Mouse (Mus musculus): Measurements from ENCODE around the gene Zfyve26. TPM values are rescaled to one million over a fixed set of nuclear protein-coding genes. Genes with fewer than 3 reads are reported as not detected.
"Not testable (repeated sequence)": the region's sequence is repeated elsewhere in the genome, so short reads cannot be mapped to it uniquely, and the experiment has no call there.

Zfyve26 gene
- polyA plus RNA-seq, 1 experiment from 2014 or later, result 6.3 TPM

GRCm38 (mm10) chr12:79197105-79197504 lies 99.0 kb downstream of the Zfyve26 start:
- Histone ChIP-seq H3K36me3 (no peaks in the 10 kb centered on the region), H3K27ac (no peak overlapping the region), H3K4me3 (replicated peaks) (no peak overlapping the region), H3K9ac (no peak overlapping the region), H3K4me1 (replicated peaks) (peaks cover under 1% of the 10 kb centered on the region), H3K9me3 (replicated peaks) (no peaks in the 10 kb centered on the region), H3K4me2 (no peak overlapping the region), H3K27me3 (no peaks in the 10 kb centered on the region)
- ATAC-seq (ENCODE audit: low read depth), result no peak
- 60% methylated on average over 5 of the region's 5 CpGs for WGBS (ENCODE audit: insufficient replicate concordance)
- DNase-seq, result no peak

GRCm38 (mm10) chr12:79193441-79193840 lies 102.7 kb downstream of the Zfyve26 start:
- no peak overlapping the region for H3K27ac ChIP-seq
- no peak overlapping the region for H3K9ac ChIP-seq
- 0% methylated on average over 3 of the region's 3 CpGs for WGBS (ENCODE audit: insufficient replicate concordance)
- ATAC-seq (ENCODE audit: low read depth), result no peak
- no peaks in the 10 kb centered on the region for H3K9me3 ChIP-seq (replicated peaks)
- peak; percentile 52 for DNase-seq
- H3K4me1 ChIP-seq (replicated peaks), result peaks cover 17% of the 10 kb centered on the region
- peaks cover 6% of the 10 kb centered on the region; the same call in 1 of the 2 replicates for H3K36me3 ChIP-seq
- no peak overlapping the region for H3K4me2 ChIP-seq
- H3K4me3 ChIP-seq (replicated peaks), result no peak overlapping the region
- H3K27me3 ChIP-seq, result no peaks in the 10 kb centered on the region

GRCm38 (mm10) chr12:79192193-79192592 lies 103.9 kb downstream of the Zfyve26 start, which contains the start of gene Rdh11:
Gene Rdh11, minus strand, starts transcription at chr12:79192293.
- Histone ChIP-seq H3K4me2 (peak within 1 kb of the TSS; percentile 81), H3K27me3 (no peaks in the 10 kb centered on the region), H3K36me3 (peaks cover 19% of the 10 kb centered on the region), H3K9me3 (replicated peaks) (no peaks in the 10 kb centered on the region), H3K27ac (peak within 1 kb of the TSS; percentile 75), H3K4me3 (replicated peaks) (peak within 1 kb of the TSS; percentile 75), H3K4me1 (replicated peaks) (peaks cover 17% of the 10 kb centered on the region), H3K9ac (peak within 1 kb of the TSS; percentile 77)
- 63% methylated on average over 6 of the region's 6 CpGs for WGBS (ENCODE audit: insufficient replicate concordance)
- DNase-seq, result no peak
- ATAC-seq (ENCODE audit: low read depth), result no peak

DNA sequence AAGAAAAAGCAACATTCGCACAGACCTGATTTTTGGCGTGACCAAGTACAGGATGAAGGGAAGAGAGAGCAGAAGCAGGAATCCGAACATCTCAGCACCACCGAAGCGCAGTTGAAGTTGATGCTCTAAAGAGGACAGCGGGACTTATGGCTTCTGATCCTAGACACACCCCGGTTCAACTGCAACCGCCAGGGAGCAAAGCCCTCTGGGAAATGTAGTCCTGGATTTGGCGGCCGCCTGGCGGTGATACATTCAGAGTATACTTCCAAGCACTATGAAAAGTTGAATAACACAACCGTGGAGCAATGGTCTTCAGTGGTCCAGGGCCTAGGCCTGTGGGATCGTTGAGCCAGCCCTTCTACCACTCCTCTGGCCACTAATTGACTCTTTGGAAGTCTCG lies 104.4 kb downstream of the Zfyve26 start:
- H3K9me3 ChIP-seq (replicated peaks), result no peaks in the 10 kb centered on the region
- H3K36me3 ChIP-seq, result peaks cover 24% of the 10 kb centered on the region
- peak overlapping the region; percentile 77 for H3K9ac ChIP-seq
- peak; percentile 72 for DNase-seq
- peaks cover 17% of the 10 kb centered on the region for H3K4me1 ChIP-seq (replicated peaks)
- 4% methylated on average over 14 of the region's 14 CpGs for WGBS (ENCODE audit: insufficient replicate concordance)
- peak overlapping the region; percentile 75 for H3K4me3 ChIP-seq (replicated peaks)
- peak; percentile 76 for ATAC-seq (ENCODE audit: low read depth)
- no peaks in the 10 kb centered on the region for H3K27me3 ChIP-seq
- H3K4me2 ChIP-seq, result peak overlapping the region; percentile 81
- peak overlapping the region; percentile 75 for H3K27ac ChIP-seq

- under 1% methylated on average over 18 of the region's 18 CpGs for WGBS (ENCODE audit: insufficient replicate concordance)
These were observed 105.0 kb downstream of the Zfyve26 start for GRCm38 (mm10) chr12:79190931-79191673.

DNA sequence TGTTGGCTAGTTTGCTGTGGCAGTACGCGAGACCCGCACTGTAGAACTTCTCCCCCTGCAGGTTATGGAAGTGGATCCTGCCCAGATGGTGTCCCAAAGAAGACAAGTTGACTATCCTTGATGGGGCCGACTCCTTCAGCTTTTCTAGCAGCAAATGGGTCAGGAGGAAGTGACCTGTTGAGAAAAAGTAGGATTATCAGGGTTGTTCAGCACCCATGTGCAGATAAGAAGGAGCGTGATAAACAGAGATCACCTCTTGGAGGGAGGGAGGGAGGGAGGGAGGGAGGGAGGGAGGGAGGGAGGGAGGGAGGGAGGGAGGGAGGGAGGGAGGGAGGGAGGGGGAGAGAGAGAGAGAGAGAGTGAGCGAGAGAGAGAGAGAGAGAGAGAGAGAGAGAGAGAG lies 110.9 kb downstream of the Zfyve26 start:
- not testable (repeated sequence) for H3K27me3 ChIP-seq; H3K9me3 ChIP-seq (replicated peaks); H3K27ac ChIP-seq; H3K4me3 ChIP-seq (replicated peaks); H3K4me2 ChIP-seq; H3K9ac ChIP-seq; ATAC-seq (ENCODE audit: low read depth); DNase-seq
- 77% methylated on average over 4 of the region's 6 CpGs for WGBS (ENCODE audit: insufficient replicate concordance)
- H3K4me1 ChIP-seq (replicated peaks), result peaks cover 16% of the 10 kb centered on the region
- H3K36me3 ChIP-seq, result peaks cover 82% of the 10 kb centered on the region

More at GRCm38 (mm10) chr12:79190931-79191673, 105.0 kb downstream of the Zfyve26 start:
- peaks cover 17% of the 10 kb centered on the region for H3K4me1 ChIP-seq (replicated peaks)
- no peaks in the 10 kb centered on the region for H3K27me3 ChIP-seq
- H3K4me3 ChIP-seq (replicated peaks), result peak overlapping the region; percentile 75
- DNase-seq, result peak; percentile 83
- peak overlapping the region; percentile 77 for H3K9ac ChIP-seq
- no peaks in the 10 kb centered on the region for H3K9me3 ChIP-seq (replicated peaks)
- H3K4me2 ChIP-seq, result peak overlapping the region; percentile 81
- H3K36me3 ChIP-seq, result peaks cover 30% of the 10 kb centered on the region
- peak; percentile 97 for ATAC-seq (ENCODE audit: low read depth)
- peak overlapping the region; percentile 75 for H3K27ac ChIP-seq

Other genes starting within 250 kb of the Zfyve26 start
- 6.6 and 7.2 TPM in 2 replicates for gene Pigh, start 206.7 kb downstream of the Zfyve26 start, polyA plus RNA-seq (2015; fragmentation: Nextera tagmentation; extraction: Ambion mirVana)
- gene Arg2, start 165.5 kb downstream of the Zfyve26 start, polyA plus RNA-seq (2015; fragmentation: Nextera tagmentation; extraction: Ambion mirVana), result 0.14 TPM in 1 of 2 replicates, not detected in the other
- gene Vti1b, start 123.6 kb downstream of the Zfyve26 start, polyA plus RNA-seq (2015; fragmentation: Nextera tagmentation; extraction: Ambion mirVana), result 49.6 and 52.5 TPM in 2 replicates
- 16.6 and 20.8 TPM in 2 replicates for gene Rdh11, start 104.0 kb downstream of the Zfyve26 start, polyA plus RNA-seq (2015; fragmentation: Nextera tagmentation; extraction: Ambion mirVana)
- 0.28 and 0.49 TPM in 2 replicates for gene Rdh12, start 87.4 kb downstream of the Zfyve26 start, polyA plus RNA-seq (2015; fragmentation: Nextera tagmentation; extraction: Ambion mirVana)
- gene Rad51b, start 978 bp upstream of the Zfyve26 start, polyA plus RNA-seq (2015; fragmentation: Nextera tagmentation; extraction: Ambion mirVana), result 5.2 and 5.5 TPM in 2 replicates